Mouse (Mus musculus) urinary bladder, postnatal 36 days (tissue): ENCODE results near the gene Nme6.
A peak's percentile ranks its signal among the peaks of the same experiment; 100 is the strongest.

Experiments
- DNase-seq, 2 experiments: peaks; one replicate each; pipeline ENCODE4 v3.0.0; 2022; ENCODE audit warnings: low spot score in 2 of 2, mixed read lengths in 1 of 2

The Nme6 gene

DNA sequence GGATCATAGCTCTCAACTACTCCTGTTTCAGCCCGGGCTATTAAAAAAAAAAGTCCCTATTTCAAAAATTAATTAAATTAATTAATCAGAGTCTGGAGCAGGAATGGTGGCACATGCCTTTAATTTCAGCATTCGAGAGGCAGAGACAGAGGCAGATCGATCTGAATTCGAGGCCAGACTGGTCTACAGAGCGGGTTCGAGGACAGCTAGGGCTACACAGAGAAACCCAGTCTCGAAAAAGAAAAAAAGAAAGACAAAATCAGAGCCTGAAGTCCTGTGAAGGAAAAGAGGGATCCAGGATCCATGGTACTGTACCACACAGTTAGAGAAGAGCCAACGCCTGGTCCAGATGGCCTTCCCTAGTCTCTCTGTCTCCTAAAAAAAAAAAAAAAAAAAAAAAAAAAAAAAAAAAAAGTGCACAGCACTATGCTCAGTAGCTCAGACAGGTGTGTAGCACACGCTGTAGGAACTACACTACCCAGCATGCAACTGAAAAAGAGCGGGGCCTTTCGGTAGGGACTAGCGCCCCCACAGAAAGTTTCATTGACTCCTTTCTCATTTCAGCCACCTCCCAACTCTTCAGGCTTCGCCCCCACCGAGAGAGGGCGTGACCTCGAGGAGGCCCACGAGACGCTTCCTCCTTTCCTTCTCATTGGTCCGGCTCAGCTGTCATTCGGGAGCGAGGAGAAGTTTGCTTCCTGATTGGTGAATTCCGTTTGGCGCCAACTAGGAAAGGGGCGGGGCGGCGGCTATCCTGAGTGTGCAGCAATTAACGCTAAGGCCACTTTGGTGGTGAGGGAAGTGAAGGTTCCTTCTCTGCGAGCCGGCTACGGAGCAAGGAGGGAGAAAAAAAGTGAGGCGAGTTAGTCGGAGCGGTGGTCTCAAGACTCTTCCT lies 42.5 kb downstream of the Nme6 start, which contains the start of gene Cdc25a:
Gene Cdc25a, plus strand, starts transcription at position 783 of the 895 bp plus-strand sequence.
- DNase-seq, result peak; percentile 97 to 98

DNA sequence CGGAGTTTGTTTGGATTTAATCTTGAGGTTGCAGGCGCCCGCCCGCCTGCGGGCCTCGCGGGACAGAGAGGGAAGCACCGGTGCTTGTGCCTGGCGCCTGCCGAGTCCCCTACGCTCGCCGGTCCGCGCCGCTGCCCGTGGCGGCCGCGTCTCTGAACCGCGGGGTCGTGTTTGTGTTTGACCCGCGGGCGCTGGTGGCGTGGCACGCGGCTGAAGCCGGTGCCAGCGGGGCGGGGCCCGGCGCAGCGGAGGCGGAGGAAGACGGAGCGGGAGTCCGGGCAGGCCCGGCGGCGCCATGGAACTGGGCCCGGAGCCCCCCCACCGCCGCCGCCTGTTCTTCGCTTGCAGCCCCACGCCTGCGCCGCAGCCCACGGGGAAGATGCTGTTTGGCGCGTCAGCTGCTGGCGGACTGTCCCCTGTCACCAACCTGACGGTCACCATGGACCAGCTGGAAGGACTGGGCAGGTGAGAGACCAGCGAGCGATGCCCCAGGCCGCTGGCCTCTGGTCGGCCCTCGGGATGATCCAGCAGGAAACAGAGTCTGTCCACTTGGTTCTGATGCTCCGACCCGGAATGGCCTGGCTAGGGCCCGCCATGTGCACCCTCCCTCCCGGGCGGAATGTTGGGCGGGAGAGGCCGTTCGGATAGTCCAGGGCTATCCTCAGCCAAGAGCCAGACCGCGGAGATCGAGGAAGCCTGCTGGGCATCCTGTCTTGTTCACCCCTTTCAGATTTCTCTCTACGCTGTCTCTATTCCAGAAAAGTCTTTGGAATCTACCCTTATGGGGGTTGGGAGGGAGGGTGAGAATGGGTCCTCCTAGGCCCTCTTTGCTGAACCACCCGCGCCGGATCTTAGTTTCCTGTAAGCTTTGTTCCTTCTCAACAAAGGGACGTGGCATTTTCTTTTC lies 43.4 kb downstream of the Nme6 start:
- DNase-seq, result peak; percentile 25 to 64

GRCm38 (mm10) chr9:109876756-109877155 lies 44.2 kb downstream of the Nme6 start:
- DNase-seq, result peak in 1 of 2 experiments; percentile 51

DNA sequence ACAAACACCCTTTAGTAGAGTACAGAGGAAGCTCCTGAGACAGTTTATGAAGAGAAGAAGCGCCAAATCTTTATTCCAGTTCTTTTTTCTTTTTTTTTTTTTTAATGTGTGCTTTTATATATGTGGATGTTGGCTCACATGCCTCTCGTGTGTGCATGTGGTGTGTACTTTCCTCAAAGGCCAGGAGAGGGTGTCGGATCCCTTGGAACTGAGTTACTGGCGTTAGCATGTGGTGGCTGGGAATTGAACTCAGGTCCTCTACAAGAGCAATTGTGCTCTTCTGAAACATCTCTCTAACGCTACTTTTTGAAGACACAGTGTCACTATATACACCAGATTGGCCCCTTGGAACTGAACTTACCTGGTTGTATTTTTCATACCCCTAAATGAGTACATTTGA lies 45.1 kb downstream of the Nme6 start:
- DNase-seq, result no peak

DNA sequence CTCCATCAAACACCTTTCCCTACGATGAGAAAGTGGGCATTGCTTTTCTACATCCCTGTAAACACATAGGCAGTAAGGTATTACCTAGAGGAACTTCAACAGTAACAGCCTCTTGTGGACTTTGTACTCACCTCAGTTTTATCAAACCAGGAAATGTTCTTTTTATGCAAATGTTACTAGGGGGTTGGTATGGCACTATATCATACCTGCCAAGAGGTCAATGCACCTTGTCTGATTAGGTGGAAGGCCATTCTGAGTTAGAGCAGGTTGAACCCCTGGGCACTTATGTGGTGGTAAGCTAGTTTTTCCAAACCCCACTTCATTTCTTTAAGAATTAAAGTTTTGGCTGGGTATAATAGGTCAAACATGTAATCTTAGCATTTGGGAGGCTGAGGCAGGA lies 46.8 kb downstream of the Nme6 start:
- DNase-seq, result no peak

DNA sequence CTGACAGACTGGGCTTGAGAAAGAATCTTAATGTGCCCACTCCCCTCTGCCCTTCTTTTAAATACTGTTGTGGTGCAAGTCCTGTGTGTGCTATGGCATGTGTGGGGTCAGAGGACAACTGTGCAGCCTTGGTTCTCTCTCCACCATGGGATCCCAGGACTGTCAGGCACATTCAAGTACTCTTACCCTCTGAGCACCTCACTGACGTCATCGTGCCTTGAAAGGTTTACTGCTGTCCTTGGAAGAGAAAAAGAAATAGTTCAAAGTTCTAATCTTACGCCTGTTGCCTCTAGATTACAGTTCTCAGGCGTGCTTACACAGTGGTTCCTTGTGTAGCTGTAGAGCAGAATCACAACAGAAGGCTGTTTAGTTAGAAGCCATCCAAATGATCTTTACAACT lies 53.7 kb downstream of the Nme6 start:
- no peak for DNase-seq

GRCm38 (mm10) chr9:109887321-109887720 lies 54.8 kb downstream of the Nme6 start:
- no peak for DNase-seq

- no peak for DNase-seq
Measured at GRCm38 (mm10) chr9:109891501-109891900, 59.0 kb downstream of the Nme6 start.
